Mouse (Mus musculus) mesoderm, embryonic 11.5 days (tissue): ENCODE data around the gene Sall4.
"Not testable (repeated sequence)": the region's sequence is repeated elsewhere in the genome, so short reads cannot be mapped to it uniquely, and the experiment has no call there.

Experiments
- DNase-seq: peaks from one replicate; pipeline ENCODE4 v3.0.0-alpha.2; 2012; ENCODE audit warnings: low read depth, low spot score

Sall4 gene

DNA sequence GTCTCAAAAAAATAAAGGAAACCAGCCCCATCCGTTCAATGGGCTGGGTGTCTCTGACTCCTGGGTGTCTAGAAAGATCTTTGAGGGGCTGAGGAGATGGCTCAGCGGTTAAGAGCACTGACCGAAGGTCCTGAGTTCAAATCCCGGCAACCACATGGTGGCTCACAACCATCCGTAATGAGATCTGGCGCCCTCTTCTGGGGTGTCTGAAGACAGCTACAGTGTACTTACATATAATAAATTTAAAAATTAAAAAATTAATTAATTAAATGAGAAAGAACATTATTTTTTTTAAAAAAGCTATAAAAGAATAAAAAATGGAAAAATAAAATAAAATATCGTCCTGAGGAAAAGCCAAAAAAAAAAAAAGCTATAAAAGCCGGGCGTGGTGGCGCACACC lies 23.3 kb downstream of the Sall4 start:
- not testable (repeated sequence) for DNase-seq

- DNase-seq = peak; percentile 74
These were observed 25.1 kb downstream of the Sall4 start for GRCm38 (mm10) chr2:168742649-168743048.

DNA sequence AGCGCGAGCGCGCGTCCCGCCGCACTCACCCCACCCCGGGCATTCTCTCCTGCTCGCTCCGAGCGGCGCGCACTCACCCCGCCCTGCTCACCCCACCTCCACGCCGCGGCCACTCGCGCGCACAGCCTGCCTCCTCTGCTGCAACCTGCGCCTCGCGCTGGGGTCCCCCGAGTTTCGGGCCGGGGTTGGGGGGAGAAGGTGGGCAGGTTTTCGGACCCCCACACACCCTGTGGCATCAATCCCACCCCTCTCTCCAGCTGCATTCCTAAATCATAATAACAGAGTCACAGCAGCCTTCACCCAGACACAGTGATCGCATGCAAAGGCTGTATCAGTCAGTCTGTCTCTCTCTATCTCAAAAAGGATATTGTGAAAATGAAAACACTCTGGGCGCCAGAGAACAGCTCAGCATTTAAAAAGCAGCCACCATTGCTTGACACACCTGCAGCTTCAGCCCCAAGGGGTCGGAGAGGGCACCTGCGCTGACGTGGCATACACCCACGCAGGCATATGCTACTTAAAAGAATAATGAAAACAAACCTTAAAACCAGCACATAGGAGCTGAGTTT lies 25.6 kb downstream of the Sall4 start, which contains the start of gene Atp9a:
Atp9a (minus strand) TSS at position 351 of the 569 bp plus-strand sequence.
- peak; percentile 48 for DNase-seq

GRCm38 (mm10) chr2:168741273-168742058 lies 26.3 kb downstream of the Sall4 start:
- peak; percentile 64 for DNase-seq

DNA sequence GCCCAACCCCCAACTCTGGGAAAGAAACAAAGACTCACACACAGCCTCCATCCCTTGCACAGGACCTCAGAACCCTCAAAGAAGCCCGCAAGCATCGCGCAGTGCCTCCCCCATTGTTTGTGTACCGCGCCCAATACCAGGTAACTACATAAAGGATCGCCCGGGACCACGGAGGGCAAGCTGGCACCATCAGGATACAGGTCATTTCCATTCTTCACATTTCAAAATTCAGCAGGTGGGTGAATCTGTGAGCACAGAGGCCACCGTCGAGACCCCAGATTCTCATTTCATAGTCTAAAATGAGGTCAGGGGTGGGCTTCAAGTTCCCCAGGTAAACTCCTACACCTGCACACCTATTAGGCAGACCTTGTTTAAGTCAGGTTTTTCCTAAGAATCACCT lies 27.2 kb downstream of the Sall4 start:
- no peak for DNase-seq

GRCm38 (mm10) chr2:168738854-168739253 lies 28.9 kb downstream of the Sall4 start:
- DNase-seq = no peak

- no peak for DNase-seq
These were observed 29.9 kb downstream of the Sall4 start for GRCm38 (mm10) chr2:168737878-168738277.

- no peak for DNase-seq
These were observed 33.7 kb downstream of the Sall4 start for GRCm38 (mm10) chr2:168734023-168734422.

DNA sequence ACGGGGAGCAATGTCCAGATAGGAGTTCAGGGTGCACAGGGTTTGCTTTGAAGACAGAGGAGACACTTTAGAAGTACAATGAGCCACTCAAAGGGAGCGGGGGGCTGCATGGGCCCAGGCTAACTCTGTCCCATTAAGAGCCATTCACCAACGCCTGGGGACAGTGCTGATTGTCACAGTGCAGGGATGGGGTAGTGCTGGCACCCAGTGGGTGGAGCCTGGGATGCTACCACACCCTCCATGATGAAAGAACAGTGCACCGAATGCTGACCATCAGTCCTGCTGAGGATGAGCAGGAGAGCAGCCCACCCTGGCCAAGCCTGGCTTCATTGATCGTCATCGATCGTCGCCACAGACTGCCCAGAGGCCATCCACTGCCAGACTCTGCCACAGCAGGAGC lies 36.5 kb downstream of the Sall4 start:
- DNase-seq = no peak

- DNase-seq = no peak
These were observed 38.0 kb downstream of the Sall4 start for GRCm38 (mm10) chr2:168729736-168730135.

DNA sequence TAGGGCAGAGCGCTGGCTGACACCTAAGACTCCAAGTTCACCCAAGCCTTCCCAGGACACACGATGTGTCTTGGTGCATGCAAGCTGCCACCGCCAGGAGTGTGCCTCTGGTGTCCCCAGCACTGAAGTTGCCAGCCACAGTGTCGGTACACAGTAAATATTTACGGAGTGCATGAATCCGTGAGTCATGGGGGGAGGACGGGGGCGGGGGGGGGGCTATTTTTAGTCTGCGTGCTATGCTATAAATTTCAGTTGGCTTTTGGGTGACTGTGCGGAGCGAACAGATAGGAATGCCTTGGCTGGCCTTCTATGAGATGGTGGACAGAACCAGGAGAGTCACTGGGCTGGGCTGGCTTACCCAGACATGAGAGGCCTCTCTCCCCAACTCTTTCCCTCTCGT lies 39.7 kb downstream of the Sall4 start:
- no peak for DNase-seq

GRCm38 (mm10) chr2:168726007-168726406 lies 41.7 kb downstream of the Sall4 start:
- peak; percentile 82 for DNase-seq

GRCm38 (mm10) chr2:168721313-168721712 lies 46.4 kb downstream of the Sall4 start:
- DNase-seq = no peak

- DNase-seq = no peak
These were observed 48.0 kb downstream of the Sall4 start for GRCm38 (mm10) chr2:168719742-168720141.

GRCm38 (mm10) chr2:168718735-168719134 lies 49.0 kb downstream of the Sall4 start:
- no peak for DNase-seq

DNA sequence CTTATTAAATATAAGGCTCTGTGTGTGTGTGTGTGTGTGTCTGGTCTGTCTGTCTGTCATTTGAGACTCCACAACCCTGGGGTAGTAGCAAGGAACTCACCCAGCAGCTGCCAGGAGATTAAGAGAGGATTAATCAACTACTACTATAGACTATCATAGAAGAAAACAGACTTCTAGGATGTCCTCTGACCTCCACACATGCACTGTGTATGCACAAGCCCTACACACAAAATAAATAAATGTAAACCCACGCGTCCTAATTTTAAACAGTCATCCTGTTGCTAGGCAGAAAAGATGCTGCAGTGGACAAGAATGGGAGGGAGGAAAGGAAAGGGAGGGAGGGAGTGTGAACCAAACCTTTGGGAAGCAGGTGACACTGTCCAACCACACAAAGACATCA lies 49.5 kb downstream of the Sall4 start:
- DNase-seq = no peak

- no peak for DNase-seq
These were observed 55.3 kb downstream of the Sall4 start for GRCm38 (mm10) chr2:168712199-168713176.

GRCm38 (mm10) chr2:168710979-168711378 lies 56.8 kb downstream of the Sall4 start:
- no peak for DNase-seq

GRCm38 (mm10) chr2:168707766-168708165 lies 60.0 kb downstream of the Sall4 start:
- no peak for DNase-seq

DNA sequence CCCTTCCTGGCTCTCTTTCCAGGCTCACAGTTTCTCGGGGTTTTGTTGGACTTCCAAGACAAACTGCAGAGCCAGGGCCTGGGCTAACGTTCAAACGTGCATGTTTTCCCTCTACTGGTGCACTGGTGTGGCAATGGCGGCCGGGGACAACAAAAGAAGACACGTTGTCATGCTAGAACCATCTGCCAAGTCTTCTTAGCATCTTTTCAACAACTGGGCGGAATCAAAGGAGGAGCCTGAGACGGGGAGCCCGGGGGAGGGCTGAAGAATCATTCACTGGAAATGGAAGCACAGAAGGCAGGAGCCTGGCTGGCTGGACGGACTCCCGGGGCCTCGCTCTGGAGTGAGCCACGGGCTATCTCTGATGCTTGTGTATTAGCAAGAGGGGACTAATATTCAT lies 65.5 kb downstream of the Sall4 start:
- no peak for DNase-seq
